Mouse (Mus musculus): ENCODE measurements around the gene Rsrc2. TPM values are rescaled to one million over a fixed set of nuclear protein-coding genes. Genes with fewer than 3 reads are reported as not detected.
"Not testable (repeated sequence)": the region's sequence is repeated elsewhere in the genome, so short reads cannot be mapped to it uniquely, and the experiment has no call there.

The Rsrc2 gene
- 10 to 100 TPM; 79.4 to 88.4 TPM for total RNA-seq (2021)
- long read RNA-seq, experiment 1, transcript Rsrc2-208 (10 exons, 1,595 nt): major isoform, 40 of 70 reads
- long read RNA-seq, experiment 1, partial matches to known transcripts: 1 of 70 reads
- long read RNA-seq, experiment 1, other reads (novel, unspliced or antisense): 17 of 70 reads
- long read RNA-seq, experiment 2, transcript Rsrc2-208 (10 exons, 1,595 nt): major isoform, 33 of 52 reads
- long read RNA-seq, experiment 2, partial matches to known transcripts: 2 of 52 reads
- long read RNA-seq, experiment 2, other reads (novel, unspliced or antisense): 11 of 52 reads

- peak; percentile 98 to 99 for DNase-seq (ENCODE audit: low spot score in 2 of 2)
Observed at GRCm38 (mm10) chr5:123749065-123750064, at the start of gene Rsrc2, which contains the start of gene Kntc1. Gene Rsrc2, minus strand, starts transcription at chr5:123749414. Gene Kntc1, plus strand, starts transcription at chr5:123749716.

- no peak for DNase-seq (ENCODE audit: low spot score in 2 of 2)
Observed at GRCm38 (mm10) chr5:123793081-123793480, 43.9 kb upstream of the Rsrc2 start.

- no peak for DNase-seq (ENCODE audit: low spot score in 2 of 2)
Observed at GRCm38 (mm10) chr5:123788976-123789375, 39.8 kb upstream of the Rsrc2 start.

GRCm38 (mm10) chr5:123781864-123782263 is 32.6 kb upstream of the Rsrc2 start:
- no peak for DNase-seq (ENCODE audit: low spot score in 2 of 2)

GRCm38 (mm10) chr5:123780716-123781115 is 31.5 kb upstream of the Rsrc2 start:
- no peak for DNase-seq (ENCODE audit: low spot score in 2 of 2)

- no peak for DNase-seq (ENCODE audit: low spot score in 2 of 2)
Observed at GRCm38 (mm10) chr5:123773441-123773840, 24.2 kb upstream of the Rsrc2 start.

- not testable (repeated sequence) for DNase-seq (ENCODE audit: low spot score in 2 of 2)
Observed at GRCm38 (mm10) chr5:123766455-123766854, 17.2 kb upstream of the Rsrc2 start.

- no peak for DNase-seq (ENCODE audit: low spot score in 2 of 2)
Observed at GRCm38 (mm10) chr5:123765506-123765905, 16.3 kb upstream of the Rsrc2 start.

- DNase-seq (ENCODE audit: low spot score in 2 of 2): no peak
Observed at GRCm38 (mm10) chr5:123748339-123749064, 712 bp downstream of the Rsrc2 start.

GRCm38 (mm10) chr5:123747604-123748003 is 1.6 kb downstream of the Rsrc2 start:
- no peak for DNase-seq (ENCODE audit: low spot score in 2 of 2)

GRCm38 (mm10) chr5:123746253-123746652 is 3.0 kb downstream of the Rsrc2 start:
- no peak for DNase-seq (ENCODE audit: low spot score in 2 of 2)

GRCm38 (mm10) chr5:123744358-123744757 is 4.9 kb downstream of the Rsrc2 start:
- DNase-seq (ENCODE audit: low spot score in 2 of 2): no peak

- DNase-seq (ENCODE audit: low spot score in 2 of 2): no peak
Observed at GRCm38 (mm10) chr5:123730981-123731380, 18.2 kb downstream of the Rsrc2 start.

- not testable (repeated sequence) for DNase-seq (ENCODE audit: low spot score in 2 of 2)
Observed at GRCm38 (mm10) chr5:123723816-123724215, 25.4 kb downstream of the Rsrc2 start.

- DNase-seq (ENCODE audit: low spot score in 2 of 2): peak; percentile 94 to 97
Observed at GRCm38 (mm10) chr5:123720328-123721311, 28.6 kb downstream of the Rsrc2 start, which contains the start of gene Zcchc8. Gene Zcchc8, minus strand, starts transcription at chr5:123721100.

- no peak for DNase-seq (ENCODE audit: low spot score in 2 of 2)
Observed at GRCm38 (mm10) chr5:123714622-123715021, 34.6 kb downstream of the Rsrc2 start.

GRCm38 (mm10) chr5:123713782-123714181 is 35.4 kb downstream of the Rsrc2 start:
- DNase-seq (ENCODE audit: low spot score in 2 of 2): no peak

- no peak for DNase-seq (ENCODE audit: low spot score in 2 of 2)
Observed at GRCm38 (mm10) chr5:123709571-123709970, 39.6 kb downstream of the Rsrc2 start.

GRCm38 (mm10) chr5:123708598-123708997 is 40.6 kb downstream of the Rsrc2 start:
- no peak for DNase-seq (ENCODE audit: low spot score in 2 of 2)

GRCm38 (mm10) chr5:123700625-123701024 is 48.6 kb downstream of the Rsrc2 start:
- peak; percentile 41 to 49 for DNase-seq (ENCODE audit: low spot score in 2 of 2)

All from left cerebral cortex, adult 18-20 months (tissue).